ENCODE assay signal across 9 mouse cellular contexts in genomic region chr16:30969266-30970064, GRCm38 (mm10).
A peak's percentile ranks its signal among the peaks of the same experiment; 100 is the strongest.
DNase-seq lines count a peak whose midpoint lies in the region; ATAC-seq and TF ChIP-seq lines count a peak whose summit lies in the region.
"Had no signal": no experiment of that assay in that cellular context is flagged by ENCODE, and none has a peak within 500 bp of the region (broad histone marks: within the 10 kb centered on the region; RNA-seq: fewer than 3 reads in every experiment).

No protein-coding gene starts in this region.

- no peak for TF ChIP-seq CTCF in forebrain, postnatal 0 days (IDR thresholded peaks at IDR 0.05; ENCODE audit: low read depth)

- no peak overlapping the region for H3K4me3 ChIP-seq in forebrain, embryonic 10.5 days
- H3K4me3 ChIP-seq in forebrain, postnatal 0 days (ENCODE audit: low read depth, low read length) = no peak overlapping the region
- H3K4me3 ChIP-seq in hindbrain, embryonic 13.5 days = no peak overlapping the region
- no peak overlapping the region for H3K4me3 ChIP-seq in midbrain, embryonic 13.5 days (replicated peaks)
- H3K4me3 ChIP-seq in forebrain, embryonic 14.5 days (ENCODE audit: low read depth, low read length) = no peak overlapping the region
- H3K4me3 ChIP-seq: embryonic facial prominence, embryonic 12.5 days had no signal

- no peaks in the 10 kb centered on the region for H3K27me3 ChIP-seq in forebrain, embryonic 10.5 days (ENCODE audit: poor library complexity, severe bottlenecking)
- no peaks in the 10 kb centered on the region for H3K27me3 ChIP-seq in forebrain, postnatal 0 days (ENCODE audit: insufficient read depth, low read length)
- no peaks in the 10 kb centered on the region for H3K27me3 ChIP-seq in hindbrain, embryonic 13.5 days
- no peaks in the 10 kb centered on the region for H3K27me3 ChIP-seq in midbrain, embryonic 13.5 days
- no peaks in the 10 kb centered on the region for H3K27me3 ChIP-seq in forebrain, embryonic 14.5 days (replicated peaks; ENCODE audit: control insufficient read depth, insufficient read depth, low read length)
- H3K27me3 ChIP-seq: embryonic facial prominence, embryonic 12.5 days had no signal

- 84% methylated on average over 18 of the region's 18 CpGs for WGBS in forebrain, embryonic 10.5 days
- WGBS in forebrain, postnatal 0 days = 76% methylated on average over 18 of the region's 18 CpGs
- WGBS in hindbrain, embryonic 13.5 days = 66% methylated on average over 18 of the region's 18 CpGs
- 71% methylated on average over 18 of the region's 18 CpGs for WGBS in midbrain, embryonic 13.5 days
- WGBS in forebrain, embryonic 14.5 days = 78% methylated on average over 18 of the region's 18 CpGs

- no peak for ATAC-seq in forebrain, postnatal 0 days
- ATAC-seq in hindbrain, embryonic 13.5 days (ENCODE audit: low FRiP score) = peak; percentile 22; the same call in 1 of the 2 replicates
- peak; percentile 55 for ATAC-seq in midbrain, embryonic 13.5 days
- no peak for ATAC-seq in forebrain, embryonic 14.5 days

- H3K27ac ChIP-seq in forebrain, embryonic 10.5 days = peak overlapping the region; percentile 30; the same call in 1 of the 2 replicates
- no peak overlapping the region for H3K27ac ChIP-seq in forebrain, postnatal 0 days (ENCODE audit: low read depth, low read length)
- 0 out of 2 replicates have a peak overlapping the region, but pooled peaks have one; percentile 30 for H3K27ac ChIP-seq in hindbrain, embryonic 13.5 days
- no peak overlapping the region for H3K27ac ChIP-seq in midbrain, embryonic 13.5 days
- no peak overlapping the region for H3K27ac ChIP-seq in forebrain, embryonic 14.5 days (ENCODE audit: low read depth, low read length)
- H3K27ac ChIP-seq: embryonic facial prominence, embryonic 12.5 days had no signal

- H3K9me3 ChIP-seq in forebrain, embryonic 10.5 days = no peaks in the 10 kb centered on the region
- H3K9me3 ChIP-seq in forebrain, postnatal 0 days (ENCODE audit: low read length) = no peaks in the 10 kb centered on the region
- no peaks in the 10 kb centered on the region for H3K9me3 ChIP-seq in hindbrain, embryonic 13.5 days
- H3K9me3 ChIP-seq in midbrain, embryonic 13.5 days = no peaks in the 10 kb centered on the region
- no peaks in the 10 kb centered on the region for H3K9me3 ChIP-seq in forebrain, embryonic 14.5 days (replicated peaks; ENCODE audit: control insufficient read depth, low read length)
- H3K9me3 ChIP-seq: embryonic facial prominence, embryonic 12.5 days had no signal

- H3K9ac ChIP-seq in forebrain, postnatal 0 days = no peak overlapping the region
- peak overlapping the region; percentile 24; the same call in 1 of the 2 replicates for H3K9ac ChIP-seq in hindbrain, embryonic 13.5 days
- H3K9ac ChIP-seq in midbrain, embryonic 13.5 days (replicated peaks) = no peak overlapping the region; the same call in 1 of the 2 replicates
- H3K9ac ChIP-seq in forebrain, embryonic 14.5 days (ENCODE audit: low read length) = no peak overlapping the region
- H3K9ac ChIP-seq: embryonic facial prominence, embryonic 12.5 days had no signal

- 0 out of 2 replicates have a peak, but pooled peaks cover 5% of the 10 kb centered on the region for H3K36me3 ChIP-seq in forebrain, embryonic 10.5 days (replicated peaks)
- no peaks in the 10 kb centered on the region for H3K36me3 ChIP-seq in forebrain, postnatal 0 days (ENCODE audit: insufficient read depth)
- no peaks in the 10 kb centered on the region; the same call in 1 of the 2 replicates for H3K36me3 ChIP-seq in hindbrain, embryonic 13.5 days
- H3K36me3 ChIP-seq in midbrain, embryonic 13.5 days = no peaks in the 10 kb centered on the region
- H3K36me3 ChIP-seq in forebrain, embryonic 14.5 days (ENCODE audit: control insufficient read depth, insufficient read depth, low read length) = no peaks in the 10 kb centered on the region
- H3K36me3 ChIP-seq: embryonic facial prominence, embryonic 12.5 days had no signal

- no peak overlapping the region for H3K4me2 ChIP-seq in forebrain, postnatal 0 days (ENCODE audit: low read depth)
- no peak overlapping the region for H3K4me2 ChIP-seq in hindbrain, embryonic 13.5 days
- H3K4me2 ChIP-seq in midbrain, embryonic 13.5 days (replicated peaks) = no peak overlapping the region
- no peak overlapping the region for H3K4me2 ChIP-seq in forebrain, embryonic 14.5 days (ENCODE audit: low read length)
- H3K4me2 ChIP-seq: embryonic facial prominence, embryonic 12.5 days had no signal

- no peak for DNase-seq in forebrain, embryonic 10.5 days (ENCODE audit: extremely low spot score, low spot score)
- no peak for DNase-seq in forebrain, postnatal 0 days
- DNase-seq in ZHBTc4 (ENCODE audit: low read depth, low spot score) = peak; percentile 50
- peak; percentile 70 for DNase-seq in liver
- DNase-seq in forebrain, embryonic 14.5 days (ENCODE audit: low spot score) = no peak
- DNase-seq in ovary, postnatal 36 days (ENCODE audit: low spot score) = no peak

- peaks cover 22% of the 10 kb centered on the region for H3K4me1 ChIP-seq in forebrain, embryonic 10.5 days
- no peaks in the 10 kb centered on the region for H3K4me1 ChIP-seq in forebrain, postnatal 0 days (ENCODE audit: insufficient read depth)
- H3K4me1 ChIP-seq in hindbrain, embryonic 13.5 days (replicated peaks) = peaks cover 28% of the 10 kb centered on the region
- peaks cover 16% of the 10 kb centered on the region for H3K4me1 ChIP-seq in midbrain, embryonic 13.5 days (replicated peaks)
- H3K4me1 ChIP-seq in forebrain, embryonic 14.5 days (ENCODE audit: control insufficient read depth, insufficient read depth, low read length) = no peaks in the 10 kb centered on the region

Comparison
In these comparisons a context has a peak if more than half of its experiments do, and no peak if none do; other contexts are left out.
1. H3K27ac ChIP-seq: peak in forebrain, embryonic 10.5 days (single experiment) and hindbrain, embryonic 13.5 days (single experiment); none in forebrain, postnatal 0 days (single experiment), midbrain, embryonic 13.5 days (single experiment) and forebrain, embryonic 14.5 days (single experiment).
2. DNase-seq: peak in ZHBTc4 (single experiment) and liver (single experiment); none in forebrain, embryonic 10.5 days (single experiment), forebrain, postnatal 0 days (single experiment), forebrain, embryonic 14.5 days (single experiment) and ovary, postnatal 36 days (single experiment).
3. ATAC-seq: peak in hindbrain, embryonic 13.5 days (single experiment) and midbrain, embryonic 13.5 days (single experiment); none in forebrain, postnatal 0 days (single experiment) and forebrain, embryonic 14.5 days (single experiment).